Mouse (Mus musculus): ENCODE measurements around the gene Mgrn1.

The Mgrn1 gene

GRCm38 (mm10) chr16:4942868-4943267 is 56.8 kb downstream of the Mgrn1 start:
- no peak for DNase-seq

GRCm38 (mm10) chr16:4943431-4943830 is 57.4 kb downstream of the Mgrn1 start:
- DNase-seq: no peak

GRCm38 (mm10) chr16:4945415-4945814 is 59.4 kb downstream of the Mgrn1 start:
- no peak for DNase-seq

GRCm38 (mm10) chr16:4946155-4946554 is 60.1 kb downstream of the Mgrn1 start:
- no peak for DNase-seq

GRCm38 (mm10) chr16:4947378-4947777 is 61.3 kb downstream of the Mgrn1 start:
- no peak for DNase-seq

GRCm38 (mm10) chr16:4956609-4957008 is 70.6 kb downstream of the Mgrn1 start:
- no peak for DNase-seq

- no peak for DNase-seq
Measured at GRCm38 (mm10) chr16:4957446-4957845, 71.4 kb downstream of the Mgrn1 start.

- no peak for DNase-seq
Measured at GRCm38 (mm10) chr16:4960260-4960659, 74.2 kb downstream of the Mgrn1 start.

GRCm38 (mm10) chr16:4963346-4963745 is 77.3 kb downstream of the Mgrn1 start:
- no peak for DNase-seq

GRCm38 (mm10) chr16:4963797-4964709 is 78.0 kb downstream of the Mgrn1 start, which contains the start of gene Anks3:
Gene Anks3, minus strand, starts transcription at chr16:4964205.
- peak; percentile 98 to 99 for DNase-seq

GRCm38 (mm10) chr16:4964731-4965391 is 78.8 kb downstream of the Mgrn1 start:
- DNase-seq: peak in 1 of 2 experiments; percentile 28

- no peak for DNase-seq
Measured at GRCm38 (mm10) chr16:4965392-4966129, 79.5 kb downstream of the Mgrn1 start.

GRCm38 (mm10) chr16:4968426-4968825 is 82.4 kb downstream of the Mgrn1 start:
- no peak for DNase-seq

- DNase-seq: peak; percentile 32 to 46
Measured at GRCm38 (mm10) chr16:4969055-4969843, 83.2 kb downstream of the Mgrn1 start.

- peak; percentile 38 to 64 for DNase-seq
Measured at GRCm38 (mm10) chr16:4971626-4972025, 85.6 kb downstream of the Mgrn1 start.

- DNase-seq: no peak
Measured at GRCm38 (mm10) chr16:4974521-4974920, 88.5 kb downstream of the Mgrn1 start.

GRCm38 (mm10) chr16:4976180-4976579 is 90.1 kb downstream of the Mgrn1 start:
- DNase-seq: no peak

GRCm38 (mm10) chr16:4978275-4979051 is 92.4 kb downstream of the Mgrn1 start:
- DNase-seq: peak; percentile 67 to 80

- peak in 1 of 2 experiments; percentile 42 for DNase-seq
Measured at GRCm38 (mm10) chr16:4979755-4980380, 93.8 kb downstream of the Mgrn1 start.

GRCm38 (mm10) chr16:4984717-4985116 is 98.7 kb downstream of the Mgrn1 start:
- no peak for DNase-seq
